Mouse (Mus musculus) CH12.LX (cell line): ENCODE data around the gene Commd9. TPM values are rescaled to one million over a fixed set of nuclear protein-coding genes. Genes with fewer than 3 reads are reported as not detected.

Experiments
- DNase-seq: peaks from one replicate; pipeline ENCODE4 v3.0.0-alpha.2; 2013; ENCODE audit errors: extremely low read depth
- H3K27ac ChIP-seq: 2 replicates; pipeline ENCODE4 v1.5.1; 2012; ENCODE audit warnings: low read depth, mild to moderate bottlenecking, control low read depth, moderate library complexity; ENCODE audit not compliant: insufficient read depth
- H3K27me3 ChIP-seq: replicated peaks from 2 replicates; pipeline ENCODE3; 2012; ENCODE audit warnings: inconsistent platforms
- H3K36me3 ChIP-seq, 2 experiments: replicated peaks in 1 of 2; 2 replicates each; pipeline versions ENCODE3 to v1.6.1; 2012; ENCODE audit warnings: inconsistent platforms in 1 of 2, low read length in 1 of 2, mild to moderate bottlenecking in 1 of 2, mixed read lengths in 1 of 2, moderate library complexity in 1 of 2; ENCODE audit not compliant: control insufficient read depth in 1 of 2, insufficient read depth in 1 of 2
- H3K4me1 ChIP-seq, 2 experiments: 2 replicates each; pipeline ENCODE4 v1.6.1; 2012; ENCODE audit warnings: inconsistent platforms in 1 of 2, moderate library complexity in 1 of 2; ENCODE audit not compliant: insufficient read depth in 2 of 2, control insufficient read depth in 1 of 2
- H3K4me2 ChIP-seq: 2 replicates; pipeline ENCODE4 v1.6.1; 2012; ENCODE audit warnings: low read depth, mild to moderate bottlenecking, control low read depth; ENCODE audit not compliant: poor library complexity, insufficient read depth, severe bottlenecking
- H3K4me3 ChIP-seq, 3 experiments: fragments of 150-350 bp in 1 of 3; sonication (generic) in 1 of 3; replicated peaks in 1 of 3; 2 replicates each; pipeline versions ENCODE3 to v1.5.1; 2011 to 2012; ENCODE audit warnings: low read depth in 2 of 3, low read length in 2 of 3, mild to moderate bottlenecking in 2 of 3, moderate library complexity in 2 of 3, control low read depth in 1 of 3, improper control_type of control experiment in 1 of 3, inconsistent platforms in 1 of 3, mixed read lengths in 1 of 3; ENCODE audit not compliant: poor library complexity in 1 of 3
- H3K79me2 ChIP-seq: replicated peaks from 2 replicates; pipeline ENCODE4 v1.6.1; 2012; ENCODE audit warnings: mild to moderate bottlenecking, moderate library complexity; ENCODE audit not compliant: control insufficient read depth, poor library complexity, insufficient read depth, severe bottlenecking; ENCODE audit errors: extremely low read depth
- H3K9ac ChIP-seq: 2 replicates; pipeline ENCODE4 v1.6.1; 2012; ENCODE audit warnings: low read depth, mild to moderate bottlenecking, control low read depth, moderate library complexity; ENCODE audit not compliant: insufficient read depth
- H3K9me3 ChIP-seq: replicated peaks from 2 replicates; pipeline ENCODE3; 2012; ENCODE audit warnings: low read length, inconsistent platforms, mixed read lengths
- BHLHE40 ChIP-seq: IDR thresholded peaks from 2 replicates; pipeline ENCODE4 v1.6.1; 2011; ENCODE audit warnings: mild to moderate bottlenecking, low read depth, low read length, improper control_type of control experiment
- CTCF ChIP-seq, 2 experiments: IDR thresholded peaks in 1 of 2; conservative IDR thresholded peaks in 1 of 2; 2 replicates each; pipeline ENCODE4 v1.5.1; 2011 to 2012; ENCODE audit warnings: low read depth in 2 of 2, low read length in 2 of 2, improper control_type of control experiment in 1 of 2, inconsistent platforms in 1 of 2, mild to moderate bottlenecking in 1 of 2, moderate library complexity in 1 of 2
- E2F4 ChIP-seq: IDR thresholded peaks from 2 replicates; pipeline ENCODE4 v1.6.1; 2011; ENCODE audit warnings: low read depth, low read length, improper control_type of control experiment; ENCODE audit not compliant: insufficient replicate concordance
- ELF1 ChIP-seq: IDR thresholded peaks from 2 replicates; pipeline ENCODE4 v1.6.1; 2014; ENCODE audit warnings: low read depth, mild to moderate bottlenecking, inconsistent platforms, low read length, improper control_type of control experiment
- EP300 ChIP-seq: IDR thresholded peaks from 2 replicates; pipeline ENCODE4 v1.6.1; 2011; ENCODE audit warnings: low read length, improper control_type of control experiment
- ETS1 ChIP-seq: conservative IDR thresholded peaks from 2 replicates; pipeline ENCODE4 v1.6.1; 2012; ENCODE audit warnings: low read depth, mild to moderate bottlenecking, inconsistent platforms, low read length, improper control_type of control experiment, moderate library complexity
- GABPA ChIP-seq: IDR thresholded peaks from 2 replicates; pipeline ENCODE4 v1.6.1; 2012; ENCODE audit warnings: low read depth, low read length, improper control_type of control experiment, inconsistent platforms; ENCODE audit not compliant: insufficient replicate concordance
- HCFC1 ChIP-seq: IDR thresholded peaks from 2 replicates; pipeline ENCODE4 v1.6.1; 2012; ENCODE audit warnings: low read depth, mild to moderate bottlenecking, inconsistent platforms, low read length, improper control_type of control experiment
- JUN ChIP-seq: IDR thresholded peaks from 2 replicates; pipeline ENCODE4 v1.6.1; 2011; ENCODE audit warnings: low read depth, mild to moderate bottlenecking, low read length, improper control_type of control experiment, moderate library complexity; ENCODE audit not compliant: insufficient read depth
- JUND ChIP-seq: conservative IDR thresholded peaks from 2 replicates; pipeline ENCODE4 v1.6.1; 2011; ENCODE audit warnings: low read depth, low read length, improper control_type of control experiment
- KAT2A ChIP-seq: IDR thresholded peaks from 2 replicates; pipeline ENCODE4 v1.6.1; 2012; ENCODE audit warnings: low read length, improper control_type of control experiment, inconsistent platforms; ENCODE audit not compliant: insufficient replicate concordance
- MYC ChIP-seq: IDR thresholded peaks from 2 replicates; pipeline ENCODE4 v1.6.1; 2011; ENCODE audit warnings: low read depth, mild to moderate bottlenecking, improper control_type of control experiment, low read length
- POLR2AphosphoS2 ChIP-seq: IDR thresholded peaks from 2 replicates; pipeline ENCODE4 v1.6.1; 2011; ENCODE audit warnings: low read depth, low read length, improper control_type of control experiment
- RCOR1 ChIP-seq: conservative IDR thresholded peaks from 2 replicates; pipeline ENCODE4 v1.6.1; 2012; ENCODE audit warnings: low read depth, mild to moderate bottlenecking, inconsistent platforms, low read length, improper control_type of control experiment
- SMC3 ChIP-seq: IDR thresholded peaks from 2 replicates; pipeline ENCODE4 v1.6.1; 2011; ENCODE audit warnings: low read depth, low read length, improper control_type of control experiment
- UBTF ChIP-seq: IDR thresholded peaks from 2 replicates; pipeline ENCODE4 v1.6.1; 2012; ENCODE audit warnings: low read depth, mild to moderate bottlenecking, inconsistent platforms, low read length, improper control_type of control experiment, moderate library complexity
- USF1 ChIP-seq: IDR thresholded peaks from 2 replicates; pipeline ENCODE4 v1.6.1; 2014; ENCODE audit warnings: low read depth, mild to moderate bottlenecking, inconsistent platforms, low read length, improper control_type of control experiment
- ZC3H11A ChIP-seq: IDR thresholded peaks from 2 replicates; pipeline ENCODE4 v1.6.1; 2012; ENCODE audit warnings: low read depth, mild to moderate bottlenecking, inconsistent platforms, low read length, improper control_type of control experiment
- ZMIZ1 ChIP-seq: IDR thresholded peaks from 2 replicates; pipeline ENCODE4 v1.6.1; 2012; ENCODE audit warnings: low read depth, mild to moderate bottlenecking, inconsistent platforms, low read length, improper control_type of control experiment
- ZNF384 ChIP-seq: IDR thresholded peaks from 2 replicates; pipeline ENCODE4 v1.6.1; 2012; ENCODE audit warnings: low read depth, low read length, improper control_type of control experiment, inconsistent platforms
- dilution Hi-C: fragments of 300-500 bp; cut with MboI; formaldehyde crosslinking; loops from 2 replicates; pipeline ENCODE4 v1.14.3; 2020; ENCODE audit warnings: low sequenced_read_pairs; ENCODE audit not compliant: extremely low pct_unique_long_range_greater_than_20kb, extremely low pct_ligation_motif_present
- in situ Hi-C: fragments of 300-500 bp; cut with MboI; formaldehyde crosslinking; loops from 3 replicates; pipeline ENCODE4 v1.14.3; 2019; ENCODE audit warnings: low sequenced_read_pairs, low pct_ligation_motif_present, low pct_unique_long_range_greater_than_20kb, mixed read lengths
- polyA plus RNA-seq: library from polyadenylated mRNA; unstranded; fragments of >175 nt; gene quantifications from 2 replicates; pipeline ENCODE4 v1.2.1, GENCODE M21; 2012; ENCODE audit warnings: low read depth; ENCODE audit not compliant: insufficient read length
- total RNA-seq, 2 experiments: library from RNA; depleted of rRNA; stranded (reverse); fragments of 300-350 nt in 1 of 2; fragments of >200 nt in 1 of 2; gene quantifications; 2 replicates each; pipeline ENCODE4 v1.2.3; 2012 to 2014

The Commd9 gene
- total and polyA plus RNA-seq, 3 experiments, result 22.3 to 140 (median 26.1) TPM

- TF ChIP-seq ELF1, result no peak
- TF ChIP-seq HCFC1, result no peak
- no peak for TF ChIP-seq ETS1
- no peak for TF ChIP-seq UBTF
- no peak for TF ChIP-seq RCOR1
- TF ChIP-seq MYC, result no peak
- no peak for TF ChIP-seq SMC3
- no peak overlapping the region for H3K9ac ChIP-seq
- DNase-seq, result no peak
- no peaks in the 10 kb centered on the region for H3K9me3 ChIP-seq
- no peaks in the 10 kb centered on the region for H3K27me3 ChIP-seq
- 0 out of 2 replicates have a peak, but pooled peaks cover 3% of the 10 kb centered on the region for H3K79me2 ChIP-seq
- in situ Hi-C loops, result no loop called here
- H3K4me2 ChIP-seq, result no peak overlapping the region
- peaks cover 0 to 9% of the 10 kb centered on the region in 2 experiments; a peak in 1 of 4 replicates for H3K4me1 ChIP-seq
- H3K4me3 ChIP-seq, result no peak overlapping the region
- no peak overlapping the region for H3K27ac ChIP-seq
- dilution Hi-C loops, result no loop called here
- peaks cover 41 to 78% of the 10 kb centered on the region in 2 experiments for H3K36me3 ChIP-seq
Measured at GRCm38 (mm10) chr2:101896425-101897204, 10.6 kb downstream of the Commd9 start.

- Histone ChIP-seq H3K27ac (no peak overlapping the region), H3K4me2 (no peak overlapping the region), H3K27me3 (no peaks in the 10 kb centered on the region), H3K9ac (no peak overlapping the region), H3K4me3 (no peak overlapping the region), H3K9me3 (no peaks in the 10 kb centered on the region), H3K36me3 (peaks cover 26 to 51% of the 10 kb centered on the region in 2 experiments), H3K4me1 (peaks cover 0 to 10% of the 10 kb centered on the region in 2 experiments; a peak in 2 of 4 replicates), H3K79me2 (no peaks in the 10 kb centered on the region)
- TF ChIP-seq EP300, result no peak
- no peak for TF ChIP-seq POLR2AphosphoS2
- no peak for TF ChIP-seq ZMIZ1
- no peak for TF ChIP-seq E2F4
- no peak for TF ChIP-seq RCOR1
- TF ChIP-seq ZNF384, result no peak
- TF ChIP-seq JUN, result no peak
- no peak for TF ChIP-seq KAT2A
- TF ChIP-seq JUND, result no peak
- TF ChIP-seq MYC, result no peak
- no peak for TF ChIP-seq BHLHE40
- no peak for TF ChIP-seq CTCF (conservative IDR thresholded peaks at IDR 0.05 in 1 of 2, IDR thresholded peaks at IDR 0.05 in 1 of 2; ENCODE audit: low read depth in 2 of 2, low read length in 2 of 2)
- no peak for TF ChIP-seq GABPA
- no peak for TF ChIP-seq ZC3H11A
- TF ChIP-seq USF1, result no peak
- dilution Hi-C loops (no loop called here), in situ Hi-C loops (loop anchor here (25.0 kb wide), 1 partner anchor 535 kb away; no protein-coding TSS in a partner anchor)
- DNase-seq, result no peak
Measured at GRCm38 (mm10) chr2:101902196-101902595, 16.1 kb downstream of the Commd9 start.
